Mouse (Mus musculus) right cerebral cortex, adult 2 months (tissue): ENCODE measurements around the gene Slamf9.
A peak's percentile ranks its signal among the peaks of the same experiment; 100 is the strongest.

Experiments used
- DNase-seq, 2 experiments: peaks; one replicate each; pipeline ENCODE4 v3.0.0; 2021 to 2022; ENCODE audit warnings: low spot score in 2 of 2

The Slamf9 gene

DNA sequence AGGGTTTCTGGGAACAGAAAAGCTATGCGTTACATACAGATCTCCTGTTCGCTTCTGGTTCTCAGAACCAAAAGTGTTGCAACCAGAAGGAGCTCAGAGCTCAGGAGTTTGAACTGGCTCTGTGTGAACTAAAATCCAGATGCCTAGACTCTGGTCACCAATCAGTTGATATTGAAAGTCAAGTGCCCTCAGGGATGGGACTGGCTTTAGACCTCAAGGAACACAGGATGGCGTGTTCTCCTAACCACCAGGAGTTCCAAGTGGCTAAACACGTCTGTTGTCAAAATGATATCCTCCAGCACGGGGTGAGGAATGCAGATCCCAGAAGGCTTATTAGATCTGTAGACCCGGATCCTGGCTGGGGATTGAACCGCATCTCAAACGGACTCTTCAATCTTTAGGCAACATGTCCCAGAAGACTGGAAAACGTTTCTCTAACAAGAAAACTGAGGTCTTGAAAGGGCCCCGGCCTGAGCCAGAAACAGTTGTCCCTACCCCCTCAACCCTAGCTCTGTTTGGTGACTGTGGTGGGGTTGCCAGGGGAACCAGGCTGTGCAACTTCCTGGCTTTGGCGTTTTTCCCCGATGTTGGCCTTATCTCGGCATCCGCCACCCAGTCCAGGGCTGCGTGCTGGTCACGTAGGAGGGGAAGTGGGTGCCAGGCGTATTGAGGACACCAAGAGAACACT is 38.5 kb downstream of the Slamf9 start:
- no peak for DNase-seq

DNA sequence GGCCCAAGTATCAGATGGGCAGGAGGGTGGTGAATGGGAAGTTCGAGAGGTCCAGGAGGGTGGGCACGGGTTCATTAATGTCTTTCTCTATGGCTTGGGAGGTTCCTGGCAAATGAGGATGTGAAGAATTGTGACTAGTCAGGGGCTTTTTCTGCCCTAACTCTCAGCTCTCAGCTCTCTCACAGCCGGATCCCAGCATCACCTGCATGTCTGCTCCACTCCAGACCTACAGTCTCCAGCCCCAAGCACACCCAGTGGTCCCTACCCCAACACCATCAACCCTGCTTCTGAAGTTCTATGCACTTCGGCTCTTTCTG is 39.0 kb downstream of the Slamf9 start:
- DNase-seq = no peak

DNA sequence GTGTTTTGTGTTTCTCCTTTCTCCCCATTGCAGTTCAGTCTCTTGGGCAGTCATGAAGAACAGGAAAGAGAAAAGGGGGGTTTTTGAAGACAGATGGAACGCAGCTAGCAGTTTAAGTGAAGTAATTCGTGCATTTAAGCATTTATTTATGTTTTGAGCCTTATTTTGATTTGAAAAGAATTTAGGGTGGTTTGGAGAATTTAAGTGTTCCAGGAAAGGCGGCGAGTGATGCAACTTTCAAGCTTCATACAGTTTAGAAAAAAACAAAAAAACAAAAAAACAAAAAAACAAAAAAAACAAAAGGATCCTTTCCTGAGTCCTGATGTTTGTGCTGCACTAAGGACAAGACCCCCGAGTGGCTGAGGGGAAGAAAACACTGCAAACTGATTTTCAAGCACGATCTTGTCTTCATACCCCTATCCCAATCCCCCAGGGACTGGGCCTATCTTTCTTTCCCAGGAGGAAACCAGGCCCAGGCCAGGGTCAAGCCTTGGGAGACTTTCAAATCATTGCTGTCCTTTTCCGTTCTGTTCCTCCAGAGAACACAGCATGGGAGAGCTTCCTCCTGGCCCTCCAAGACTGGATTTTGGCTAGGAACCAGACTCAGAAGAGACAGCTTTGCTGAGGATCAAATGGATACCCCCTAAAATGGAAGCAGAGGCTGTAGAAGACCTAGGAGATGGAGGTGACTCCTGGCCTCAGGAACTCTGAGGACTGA is 39.6 kb downstream of the Slamf9 start:
- DNase-seq = no peak

DNA sequence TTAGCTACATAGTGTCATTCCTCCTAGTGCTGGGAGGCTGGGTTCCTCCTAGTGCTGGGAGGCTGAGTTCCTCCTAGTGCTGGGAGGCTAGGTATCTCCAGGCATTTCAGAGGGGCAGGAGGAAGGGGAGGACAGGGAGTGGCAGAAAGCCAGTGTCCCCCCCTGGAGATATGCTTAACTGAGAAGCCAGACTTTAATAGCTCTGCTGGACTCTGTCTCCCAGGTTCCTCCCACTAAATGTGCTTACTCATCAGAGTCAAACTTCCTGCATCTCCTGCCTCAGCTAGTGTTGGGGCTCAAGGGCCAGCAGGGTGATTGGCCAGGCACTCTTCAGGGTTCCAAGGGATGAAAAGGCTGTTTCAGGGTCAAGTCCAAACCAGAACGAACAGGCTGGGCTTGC is 40.2 kb downstream of the Slamf9 start:
- DNase-seq = no peak

DNA sequence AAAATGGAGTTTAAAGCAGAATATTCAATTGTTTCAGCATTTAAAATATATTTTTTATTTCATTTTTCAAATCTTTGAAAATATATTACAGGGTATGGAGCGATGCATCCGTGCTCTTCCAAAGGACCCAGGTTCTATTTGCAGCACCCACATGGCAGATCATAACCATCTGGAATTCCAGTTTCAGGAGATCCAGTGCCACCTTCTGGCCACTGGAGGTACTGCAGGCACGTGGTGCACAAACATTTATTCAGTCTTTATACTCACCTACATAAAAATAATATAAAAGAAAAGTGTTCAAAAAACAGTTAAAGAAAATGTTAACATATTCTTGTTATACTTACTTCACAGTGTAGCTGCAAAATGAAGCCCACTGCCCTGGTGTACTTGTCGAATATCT is 42.9 kb downstream of the Slamf9 start:
- DNase-seq = no peak

DNA sequence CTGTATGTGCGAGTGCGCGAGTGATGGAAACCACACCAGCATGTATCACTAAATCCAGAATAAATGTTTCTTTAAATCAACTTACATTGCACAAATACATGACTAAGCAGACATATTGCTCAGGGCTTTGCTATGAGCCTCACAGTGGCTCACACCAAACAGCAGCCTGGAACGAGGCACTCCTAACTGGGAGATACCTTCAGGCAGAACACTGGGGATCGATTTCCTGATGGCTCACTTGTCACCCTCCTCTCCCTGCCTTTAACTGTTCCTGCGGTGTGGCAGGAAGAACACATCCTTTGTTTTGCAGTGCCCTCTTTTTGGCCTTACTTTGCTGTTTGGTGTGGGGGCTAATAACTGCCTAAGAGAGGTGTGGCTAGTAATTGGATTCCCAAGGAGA is 44.5 kb downstream of the Slamf9 start:
- DNase-seq = no peak

DNA sequence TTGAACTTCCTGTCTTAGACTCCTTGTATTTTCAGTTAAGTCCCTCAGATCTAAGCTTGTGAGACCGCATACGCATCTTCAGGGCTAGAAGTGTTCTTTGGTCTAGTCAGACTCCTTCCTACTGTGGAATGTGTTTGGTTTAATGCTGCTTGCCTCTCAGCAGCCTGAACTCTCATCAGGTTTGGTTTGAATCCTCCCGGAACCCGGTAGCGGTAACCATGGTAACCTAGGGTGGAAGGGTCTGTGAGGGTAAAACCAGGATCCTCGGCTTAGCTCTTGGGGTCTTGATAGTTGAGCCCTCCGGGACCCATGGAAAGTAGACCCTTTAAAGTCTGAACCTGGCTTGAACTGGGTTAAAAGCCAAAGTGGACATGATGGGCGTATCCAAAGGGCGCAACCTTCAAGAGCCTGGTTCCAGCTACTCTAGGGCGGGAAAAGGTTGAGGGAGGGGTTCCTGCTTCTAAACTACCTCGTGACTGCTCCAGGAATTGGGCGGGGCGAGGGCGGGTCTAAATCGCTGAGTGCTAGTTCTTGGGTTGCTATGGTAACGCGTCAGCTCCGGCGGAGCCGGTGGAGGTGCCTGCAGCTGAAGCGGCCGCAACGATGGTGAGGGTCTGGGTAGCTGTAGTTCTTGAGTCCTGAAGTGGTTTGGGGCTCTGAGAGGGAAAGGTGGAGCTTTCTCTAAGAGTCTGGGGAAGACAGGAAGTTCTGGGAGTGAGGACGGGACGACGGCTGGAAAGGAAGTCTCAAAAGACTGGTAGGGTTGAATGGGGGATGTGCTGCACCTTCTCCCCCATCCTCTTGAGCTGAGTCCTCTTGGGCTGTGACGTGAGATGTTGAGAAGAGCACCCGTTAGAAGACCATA is 45.6 kb downstream of the Slamf9 start, which contains the start of gene Cfap45:
Cfap45 (plus strand) TSS at position 226 of the 865 bp plus-strand sequence.
- DNase-seq = peak; percentile 75 to 78

DNA sequence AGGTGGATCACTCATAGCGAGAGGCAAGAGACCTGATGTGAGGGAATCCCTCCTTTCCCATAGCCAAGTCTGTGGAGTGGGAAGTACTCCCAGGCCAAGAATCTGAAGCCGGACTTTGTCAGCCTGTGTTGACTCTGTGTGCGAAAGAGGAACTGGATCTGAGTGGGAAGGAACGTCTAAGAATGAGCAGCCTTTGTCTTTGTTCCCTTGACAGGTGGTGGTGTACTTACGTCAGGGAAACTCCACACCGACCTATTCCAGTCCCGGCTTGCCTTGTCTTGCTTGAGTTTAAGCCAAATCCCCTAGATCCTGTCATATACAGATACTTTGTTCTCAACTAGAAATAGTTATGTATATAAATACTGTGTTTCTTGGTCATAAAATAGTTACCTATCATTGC is 47.4 kb downstream of the Slamf9 start:
- DNase-seq = no peak

DNA sequence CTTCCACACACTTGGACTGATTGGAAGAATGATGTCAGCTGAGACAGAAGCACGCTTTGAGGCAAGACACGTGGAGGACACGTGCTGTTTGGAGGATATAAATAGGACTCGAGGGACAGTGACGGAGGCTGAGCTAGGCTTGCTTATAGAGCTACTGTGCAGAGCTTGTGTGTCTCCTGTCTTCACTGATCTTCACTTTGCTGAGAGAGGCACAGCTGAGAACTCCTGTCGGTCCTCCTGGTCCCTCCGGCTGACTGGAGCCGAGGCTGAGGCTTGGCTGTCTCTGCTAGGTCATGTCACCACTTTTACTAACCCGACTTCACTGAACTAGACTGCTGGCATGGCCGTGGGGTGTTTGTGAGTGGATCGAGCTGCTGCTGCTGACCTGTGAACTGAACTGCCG is 48.5 kb downstream of the Slamf9 start:
- no peak for DNase-seq

DNA sequence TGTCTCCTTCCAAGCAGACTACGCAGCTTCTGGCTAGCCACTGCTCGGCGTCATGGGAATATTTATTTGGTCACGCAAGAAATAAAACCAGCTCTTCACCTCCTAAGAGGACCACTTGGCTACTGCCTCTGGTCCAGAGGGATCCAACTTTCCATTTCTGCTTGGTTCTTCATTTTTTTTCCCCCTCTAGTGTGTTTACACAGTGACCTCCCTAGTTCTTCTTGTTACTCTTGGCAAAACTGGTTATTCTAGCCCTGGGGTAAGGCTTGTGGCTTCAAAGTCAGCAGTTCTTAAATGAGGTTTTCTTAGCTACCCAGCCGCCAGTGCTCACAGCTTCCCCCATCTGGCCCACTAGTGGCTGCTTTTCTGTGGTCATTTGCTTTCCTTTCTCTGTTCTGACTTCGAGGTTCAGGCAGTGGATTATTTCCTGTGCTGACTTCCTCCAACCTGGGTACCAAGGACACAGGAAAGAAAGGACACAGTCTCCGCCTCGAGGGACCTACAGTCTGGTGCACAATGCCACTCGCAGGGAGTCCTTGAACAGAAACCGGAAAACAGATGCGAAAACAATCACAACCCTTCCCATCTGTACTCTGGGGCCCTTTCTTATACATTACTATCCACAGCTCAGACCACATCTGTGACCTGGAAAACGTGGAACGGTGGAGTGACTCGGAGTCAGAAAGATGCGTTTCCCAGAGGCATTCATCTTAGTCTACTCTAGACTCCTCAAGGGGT is 50.0 kb downstream of the Slamf9 start:
- DNase-seq = no peak

DNA sequence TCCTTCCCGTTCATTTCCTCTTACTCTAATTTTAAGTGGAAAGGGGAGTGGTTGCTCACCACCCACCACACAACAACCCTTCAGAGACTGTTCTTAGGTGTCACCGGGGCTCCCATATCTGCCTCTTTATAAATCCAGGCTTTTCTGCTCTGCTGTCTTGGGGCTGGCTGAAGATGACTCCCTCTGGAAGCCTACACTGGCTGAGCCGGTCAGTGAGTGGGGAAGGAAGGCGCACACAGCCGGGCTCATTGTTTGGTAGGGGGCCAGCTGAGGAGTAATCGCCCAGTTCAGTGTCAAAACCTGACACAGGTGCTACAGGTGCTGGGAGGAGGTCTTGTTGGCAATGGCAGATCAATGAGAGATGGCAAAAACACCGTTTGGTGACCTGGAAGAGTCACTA is 50.8 kb downstream of the Slamf9 start:
- DNase-seq = no peak

DNA sequence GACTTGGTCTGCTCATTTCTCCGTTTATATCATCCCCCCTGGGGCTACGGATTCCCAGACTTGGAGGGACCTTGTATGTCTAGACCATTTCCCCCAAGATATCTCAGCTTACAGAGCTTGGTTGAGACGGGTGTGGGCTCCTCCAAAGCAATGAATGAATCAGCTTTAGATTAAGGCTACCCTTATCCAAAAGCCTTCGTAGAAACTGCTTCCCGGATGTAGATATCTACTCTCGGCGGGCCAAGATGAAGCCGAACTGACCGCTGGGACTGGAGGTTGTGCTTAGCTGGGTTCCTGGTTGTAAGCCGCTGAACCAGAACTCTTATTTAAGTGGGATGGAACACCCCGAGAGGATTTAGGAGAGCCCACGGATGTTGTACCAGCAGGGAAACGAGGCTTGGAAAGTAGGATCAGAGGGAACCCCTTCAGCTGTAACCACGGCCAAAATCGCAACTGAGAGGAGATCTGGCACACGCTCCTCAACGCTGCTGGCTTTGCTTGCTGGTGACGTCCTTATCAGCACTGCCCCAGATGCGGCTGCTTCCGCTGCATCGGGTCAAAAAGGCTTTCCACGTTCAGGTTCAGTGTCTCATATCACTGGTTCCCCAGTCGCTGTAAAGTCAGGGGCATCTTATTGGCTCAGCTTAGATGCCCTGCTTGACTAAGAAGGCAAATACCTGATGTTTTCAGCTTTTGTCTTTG is 51.4 kb downstream of the Slamf9 start:
- DNase-seq = no peak

DNA sequence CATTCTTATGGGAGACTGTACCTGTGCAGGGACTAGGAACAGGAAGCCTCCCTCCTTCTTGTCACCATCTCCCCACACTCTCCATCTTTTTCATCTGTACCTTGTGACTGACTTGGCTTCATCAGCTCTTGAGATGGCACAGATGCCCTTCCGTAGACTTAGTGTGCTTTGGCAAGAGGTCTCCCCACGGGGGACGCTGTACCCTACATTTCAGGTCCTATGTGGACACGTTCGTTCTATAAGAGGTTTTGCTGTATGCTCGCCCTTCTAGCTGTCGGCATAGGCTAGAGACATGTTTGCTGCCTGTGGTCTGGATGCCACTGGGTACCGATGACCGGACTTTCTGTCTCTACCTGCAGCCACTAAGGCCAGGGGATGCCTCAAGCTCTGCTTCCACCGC is 52.3 kb downstream of the Slamf9 start:
- DNase-seq = no peak
